Mouse (Mus musculus) spleen, adult 2 months (tissue): ENCODE data around the gene Nme6.

Experiments used
- CTCF ChIP-seq: fragments of 200-500 bp; IDR thresholded peaks from 2 replicates; pipeline ENCODE4 v1.5.1; 2011; ENCODE audit warnings: mild to moderate bottlenecking, inconsistent platforms; ENCODE audit not compliant: insufficient read depth, insufficient read length, insufficient replicate concordance; ENCODE audit errors: extremely low read depth
- POLR2A ChIP-seq: fragments of 200-500 bp; IDR thresholded peaks from 2 replicates; pipeline ENCODE4 v1.6.1; 2011; ENCODE audit warnings: low read depth, low read length, inconsistent platforms

- TF ChIP-seq CTCF (no peak), POLR2A (no peak)
These were observed 45.1 kb downstream of the Nme6 start for GRCm38 (mm10) chr9:109877666-109878065.
